Mouse (Mus musculus): Measurements from ENCODE around the gene Elp5. TPM values are rescaled to one million over a fixed set of nuclear protein-coding genes. Genes with fewer than 3 reads are reported as not detected.
"Not testable (repeated sequence)": the region's sequence is repeated elsewhere in the genome, so short reads cannot be mapped to it uniquely, and the experiment has no call there.

Gene Elp5
- total RNA-seq, 2 experiments from 2014 or later: 33.0 to 45.2 TPM

DNA sequence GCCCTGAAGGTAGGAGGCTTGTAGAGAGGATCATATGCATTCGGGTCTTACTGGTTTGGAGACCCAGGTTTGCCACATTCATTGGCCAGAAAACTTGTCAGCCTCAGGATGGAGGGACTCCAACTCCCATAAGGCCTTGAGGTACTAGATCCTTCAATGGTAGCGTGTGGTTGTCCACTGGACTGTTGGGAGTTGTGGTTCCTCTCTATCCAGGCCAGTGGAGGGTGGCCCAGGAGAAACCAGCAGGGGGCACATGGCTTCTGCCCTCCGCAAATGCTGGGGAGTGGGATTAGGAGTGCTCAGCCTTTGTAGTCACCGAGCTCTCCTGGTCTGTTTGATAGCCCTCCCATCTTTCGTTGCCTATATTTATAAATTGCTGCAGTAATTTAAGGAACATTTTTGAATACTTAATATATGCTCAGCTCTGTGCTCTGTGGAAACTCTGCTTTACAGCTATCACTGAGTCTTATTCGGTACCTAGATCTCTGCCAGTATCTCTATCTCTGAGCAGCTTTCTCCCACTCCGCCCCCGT lies 38.5 kb upstream of the Elp5 start:
- H3K4me3 ChIP-seq: peak overlapping the region; percentile 72
- peak; percentile 78 for TF ChIP-seq CTCF (IDR thresholded peaks at IDR 0.05)
- H3K27ac ChIP-seq: peak overlapping the region; percentile 86

DNA sequence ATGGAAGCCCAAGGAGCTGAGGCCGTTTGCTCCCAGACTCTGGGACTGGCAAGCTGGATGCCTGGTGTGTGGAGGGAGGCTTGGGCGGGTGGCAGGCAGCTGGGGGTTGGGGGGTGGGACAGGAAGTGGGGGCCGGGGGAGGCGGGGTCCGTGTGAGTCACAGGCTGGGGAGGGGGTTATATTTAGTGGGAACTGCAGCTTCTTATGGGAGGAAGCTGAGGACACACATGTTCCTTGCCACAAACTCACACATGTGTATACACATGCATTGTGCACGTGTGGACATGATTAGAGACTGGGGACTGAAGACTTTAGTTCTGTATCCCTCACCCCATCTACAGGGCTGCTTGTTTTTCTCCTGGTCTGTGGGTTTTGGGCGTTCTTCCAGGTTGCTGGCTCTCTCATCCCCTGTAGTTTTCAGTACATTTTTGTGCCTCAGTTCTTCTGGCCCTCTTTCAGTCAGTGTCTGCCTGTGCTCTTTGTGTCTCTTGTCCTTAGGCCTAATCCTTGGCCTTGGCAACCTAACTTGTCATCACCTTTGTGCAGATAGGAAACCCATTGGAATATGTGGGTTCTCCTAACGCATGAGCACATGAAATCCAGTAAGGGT lies 37.8 kb upstream of the Elp5 start:
- H3K27ac ChIP-seq: peak overlapping the region; percentile 79
- intact Hi-C loops (cut with DNase I): no loop called here
- TF ChIP-seq CTCF (IDR thresholded peaks at IDR 0.05): no peak
- peak overlapping the region; percentile 72; the same call in 1 of the 2 replicates for H3K4me3 ChIP-seq
- DNase-seq: no peak

More for the DNA sequence above, 38.5 kb upstream of the Elp5 start:
- DNase-seq: peak; percentile 83
- intact Hi-C loops (cut with DNase I): no loop called here

DNA sequence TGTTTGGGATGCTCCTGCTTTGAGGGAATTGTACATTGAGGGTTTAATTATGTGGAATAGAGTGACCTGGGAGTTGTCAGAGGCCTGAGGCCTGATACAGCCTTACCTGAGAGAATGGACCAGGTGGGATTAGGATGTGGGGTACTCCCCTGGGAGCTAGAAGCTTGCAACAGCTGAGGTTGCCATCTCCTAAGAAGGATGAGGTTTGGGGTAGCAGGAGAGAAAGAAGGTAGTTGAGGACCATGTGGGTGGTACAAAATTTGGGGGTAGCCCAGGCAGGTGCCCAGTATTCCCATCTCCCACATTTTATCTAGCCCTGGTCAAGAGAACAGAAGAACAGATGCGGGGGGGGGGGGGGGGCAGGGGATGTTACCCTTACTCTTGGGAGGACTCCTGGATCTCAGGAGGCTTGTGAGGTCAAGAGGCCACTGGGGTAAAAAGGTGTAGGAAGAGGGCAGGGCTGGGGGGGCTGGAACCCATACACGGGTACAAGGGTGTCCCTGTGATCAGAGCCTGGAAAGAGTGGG lies 37.2 kb upstream of the Elp5 start:
- peak overlapping the region; percentile 79 for H3K27ac ChIP-seq
- TF ChIP-seq CTCF (IDR thresholded peaks at IDR 0.05): no peak
- DNase-seq: no peak
- H3K4me3 ChIP-seq: peak overlapping the region; percentile 69
- intact Hi-C loops (cut with DNase I): no loop called here

DNA sequence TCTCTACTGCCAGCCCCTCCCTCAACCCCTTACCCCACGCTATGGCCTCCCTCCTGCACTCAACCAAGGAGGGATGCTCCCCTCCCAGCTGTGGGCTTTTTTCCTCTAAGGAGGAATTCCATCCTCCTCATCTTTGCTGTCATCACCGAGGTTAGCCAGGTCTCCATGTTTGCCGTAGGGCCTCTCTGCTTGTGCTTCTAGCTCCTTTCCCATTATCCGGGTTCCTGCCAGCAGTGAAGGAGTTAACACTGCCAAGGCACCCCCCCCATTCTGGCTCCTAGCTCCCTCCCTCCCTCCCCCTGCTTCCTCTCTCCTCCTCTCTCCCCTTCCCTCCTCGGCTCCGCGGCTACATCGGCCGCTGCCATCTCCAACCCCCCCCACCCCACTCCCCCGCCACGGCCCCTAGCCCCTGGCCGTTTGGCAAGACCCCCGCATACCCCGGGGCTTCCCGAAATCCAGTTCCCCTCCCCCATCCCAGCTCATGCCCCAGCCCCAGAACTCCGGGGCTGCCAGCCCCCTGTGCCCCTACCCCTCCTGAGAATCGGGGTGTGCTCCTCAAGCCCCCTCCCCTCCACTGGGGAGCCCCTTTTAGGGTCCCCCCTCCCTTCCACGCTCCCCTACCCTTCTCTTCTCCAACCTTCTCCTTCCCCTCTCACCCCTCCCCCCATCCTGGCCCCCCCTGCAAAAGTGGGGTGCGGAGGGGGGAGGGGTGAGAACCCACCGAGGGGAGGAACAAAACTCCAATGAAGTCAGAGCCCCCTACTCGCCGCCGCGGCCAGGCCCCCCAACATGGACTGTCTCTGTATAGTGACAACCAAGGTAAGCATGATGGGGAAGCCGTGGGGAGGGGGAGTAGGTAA lies 36.0 kb upstream of the Elp5 start:
- TF ChIP-seq CTCF (IDR thresholded peaks at IDR 0.05): no peak
- peak overlapping the region; percentile 69 for H3K4me3 ChIP-seq
- intact Hi-C loops (cut with DNase I): no loop called here
- peak; percentile 59 for DNase-seq
- peak overlapping the region; percentile 79 for H3K27ac ChIP-seq

DNA sequence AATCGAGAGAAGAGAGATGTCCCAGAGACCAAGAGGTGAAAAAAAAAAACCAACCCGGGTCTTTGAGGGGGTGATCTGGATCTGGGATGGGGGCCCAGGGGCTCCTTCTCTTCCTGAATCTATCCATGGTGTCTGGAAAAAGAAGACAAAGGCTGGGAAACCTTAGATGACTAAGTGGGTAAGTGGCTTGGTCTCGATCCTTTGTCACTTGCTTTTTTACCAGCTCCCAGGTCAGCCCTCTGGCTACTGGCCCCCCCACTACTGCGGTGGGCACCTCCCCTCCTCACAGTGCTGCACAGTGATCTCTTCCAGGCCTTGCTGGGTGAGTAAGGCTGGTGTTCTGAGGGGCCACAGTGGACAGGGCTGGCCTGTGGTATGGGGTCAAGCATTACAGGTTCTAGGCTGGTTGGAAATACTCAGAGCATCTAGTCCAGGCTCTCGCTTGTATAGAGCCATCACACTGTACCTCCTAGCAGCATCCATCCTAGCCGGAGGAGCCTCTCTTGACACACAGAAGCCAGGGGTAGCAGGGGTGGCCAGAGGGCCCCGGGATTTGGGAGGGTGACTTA lies 35.0 kb upstream of the Elp5 start:
- no peak overlapping the region for H3K4me3 ChIP-seq
- no peak for TF ChIP-seq CTCF (IDR thresholded peaks at IDR 0.05)
- intact Hi-C loops (cut with DNase I): no loop called here
- DNase-seq: no peak
- peak overlapping the region; percentile 79 for H3K27ac ChIP-seq

DNA sequence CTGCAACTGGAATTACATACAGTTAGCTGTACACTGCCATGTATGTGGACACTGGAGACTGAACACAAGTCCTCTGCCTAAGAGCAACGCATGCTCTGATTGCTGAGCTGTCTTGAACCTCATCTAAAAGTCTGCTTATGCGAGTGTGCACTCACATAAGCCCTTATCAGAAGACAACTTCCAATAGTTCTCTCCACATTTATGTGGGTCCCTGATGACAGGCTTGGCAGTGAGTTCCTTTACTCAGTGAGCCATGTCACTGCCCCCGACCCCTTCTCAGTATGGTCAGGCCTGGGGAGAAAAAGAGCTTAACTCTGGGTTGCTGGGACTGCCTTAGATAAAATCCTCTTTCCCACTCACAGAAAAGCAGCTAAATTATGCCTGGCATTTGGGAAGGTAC lies 34.4 kb upstream of the Elp5 start, which contains the start of gene Dlg4:
Gene Dlg4 (plus strand): TSS at position 274 of the 400 bp plus-strand sequence.
- no peak for TF ChIP-seq CTCF (IDR thresholded peaks at IDR 0.05)
- no peak for DNase-seq
- Histone ChIP-seq H3K4me3 (peak within 1 kb of the TSS; percentile 69), H3K27ac (peak within 1 kb of the TSS; percentile 79)
- intact Hi-C loops (cut with DNase I): no loop called here

DNA sequence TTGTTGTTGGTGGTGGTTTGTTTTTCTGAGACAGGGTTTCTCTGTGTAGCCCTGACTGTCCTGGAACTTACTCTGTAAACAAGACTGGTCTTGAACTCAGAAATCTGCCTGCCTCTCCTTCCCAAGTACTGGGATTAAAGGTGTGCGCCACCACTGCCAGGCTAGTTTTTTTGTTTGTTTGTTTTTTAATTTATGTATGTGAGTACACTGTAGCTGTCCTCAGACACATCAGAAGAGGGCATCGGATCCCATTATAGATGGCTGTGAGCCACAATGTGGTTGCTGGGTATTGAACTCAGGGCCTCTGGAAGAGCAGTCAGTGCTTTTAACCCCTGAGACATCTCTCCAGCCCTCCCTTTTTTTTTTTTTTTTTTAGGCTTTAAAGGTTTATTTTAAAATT lies 33.9 kb upstream of the Elp5 start:
- H3K27ac ChIP-seq; H3K4me3 ChIP-seq; intact Hi-C loops (cut with DNase I); DNase-seq: not testable (repeated sequence)

DNA sequence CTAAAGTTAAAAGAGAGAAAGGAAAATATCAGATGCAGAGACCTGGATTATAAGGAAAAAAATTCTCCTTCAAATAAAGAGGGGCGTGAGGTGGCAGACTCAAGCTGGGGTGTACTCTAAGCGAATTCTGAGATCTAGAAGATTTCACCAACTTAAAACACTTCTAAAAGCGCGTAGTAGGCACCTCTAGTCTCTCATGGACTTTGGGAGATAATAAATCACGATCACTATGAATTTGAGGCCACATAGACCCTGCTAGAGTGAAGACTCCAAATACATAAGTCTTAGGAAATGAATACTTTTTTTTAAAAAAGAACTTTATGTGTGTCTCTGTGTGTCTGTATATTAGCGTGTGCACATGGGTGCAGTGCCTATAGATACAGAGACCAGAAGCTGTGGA lies 33.4 kb upstream of the Elp5 start:
- no peak for TF ChIP-seq CTCF (IDR thresholded peaks at IDR 0.05)
- DNase-seq: no peak
- intact Hi-C loops (cut with DNase I): no loop called here
- peak overlapping the region; percentile 95 for H3K27ac ChIP-seq
- H3K4me3 ChIP-seq: peak overlapping the region; percentile 91

DNA sequence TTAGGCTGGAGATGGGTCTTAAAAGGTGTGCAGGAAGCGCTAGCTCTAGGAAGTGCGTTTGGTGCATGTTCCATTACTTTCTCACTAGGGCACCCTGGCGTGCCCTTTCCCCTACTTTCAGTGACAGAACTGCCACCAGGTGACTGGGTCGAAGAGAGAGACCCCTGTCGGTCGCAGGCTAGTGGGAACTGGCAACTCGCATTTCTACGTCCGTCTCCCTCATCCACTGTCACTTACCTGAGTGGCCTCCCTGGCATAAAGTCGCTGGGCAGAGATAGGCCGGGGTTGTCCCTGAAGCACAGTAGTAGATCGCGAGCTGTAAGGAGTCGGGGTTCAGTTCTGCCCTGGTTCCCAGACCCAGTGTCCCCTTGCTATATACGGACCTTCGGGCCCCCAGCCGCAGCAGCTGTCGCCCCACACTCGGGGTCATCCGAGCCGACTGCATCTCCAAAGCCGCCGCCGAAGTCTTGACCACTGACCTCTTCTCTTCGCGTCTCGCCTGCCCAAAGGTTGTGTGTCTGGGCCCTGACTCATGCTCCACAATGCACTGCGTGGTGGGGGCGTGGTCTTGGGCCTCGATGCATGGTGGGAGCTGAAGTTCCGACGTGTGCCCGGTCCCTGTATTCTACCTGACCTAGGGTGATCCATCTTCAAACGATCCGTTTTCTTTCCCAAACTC lies 32.7 kb upstream of the Elp5 start, which contains the start of gene Acadvl:
Gene Acadvl (minus strand): TSS at position 532 of the 679 bp plus-strand sequence.
- intact Hi-C loops (cut with DNase I): no loop called here

DNA sequence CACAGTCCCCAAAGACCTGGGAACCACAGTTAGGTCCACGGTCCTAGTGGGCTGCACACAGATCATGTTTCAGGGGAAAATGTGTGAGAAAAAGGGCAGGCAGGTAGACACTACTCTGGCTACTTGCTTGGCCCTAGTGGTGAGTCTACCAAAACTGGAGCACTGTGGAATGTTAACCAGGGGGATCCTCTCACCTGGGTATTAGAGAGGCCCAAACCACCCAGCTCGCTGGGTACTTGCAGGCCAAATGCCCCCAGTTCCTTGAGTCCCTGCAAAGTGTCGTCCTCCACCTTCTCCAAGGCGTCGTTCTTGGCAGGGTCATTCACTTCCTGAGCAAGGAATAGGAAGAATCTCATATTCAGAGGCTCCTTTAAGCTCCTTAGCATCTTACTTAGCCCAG lies 31.7 kb upstream of the Elp5 start:
- TF ChIP-seq CTCF (IDR thresholded peaks at IDR 0.05): no peak
- intact Hi-C loops (cut with DNase I): no loop called here
- Histone ChIP-seq H3K4me3 (peak overlapping the region; percentile 91), H3K27ac (peak overlapping the region; percentile 95)
- no peak for DNase-seq

More for the DNA sequence above, 32.7 kb upstream of the Elp5 start, which contains the start of gene Acadvl:
- Histone ChIP-seq H3K27ac (peak within 1 kb of the TSS; percentile 95), H3K4me3 (peak within 1 kb of the TSS; percentile 91)
- peak; percentile 95 for DNase-seq
- TF ChIP-seq CTCF (IDR thresholded peaks at IDR 0.05): peak; percentile 49

- no peak for DNase-seq
- Histone ChIP-seq H3K27ac (no peak overlapping the region), H3K4me3 (no peak overlapping the region)
- intact Hi-C loops (cut with DNase I): no loop called here
- TF ChIP-seq CTCF (IDR thresholded peaks at IDR 0.05): no peak
Measured at GRCm38 (mm10) chr11:70013408-70013807, 31.1 kb upstream of the Elp5 start.

DNA sequence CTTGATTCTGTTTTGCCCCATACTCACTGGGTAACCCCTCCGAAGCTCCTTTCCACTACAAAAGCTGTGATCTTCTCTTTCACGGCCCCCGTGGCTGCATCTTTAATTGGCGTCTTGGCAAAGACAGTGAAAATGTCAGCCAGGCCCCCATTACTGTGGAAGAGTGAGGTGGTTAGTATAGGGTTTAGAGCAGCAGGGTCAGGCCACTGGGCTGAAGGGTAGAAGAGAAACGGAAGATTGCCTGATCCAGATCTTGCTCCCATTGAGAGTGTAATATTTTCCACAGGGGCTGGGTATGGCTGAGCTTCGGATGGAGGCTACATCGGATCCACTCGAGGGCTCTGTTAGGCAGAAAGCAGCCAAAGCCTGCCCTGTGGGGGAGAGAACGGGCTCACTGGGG lies 30.6 kb upstream of the Elp5 start:
- TF ChIP-seq CTCF (IDR thresholded peaks at IDR 0.05): no peak
- Histone ChIP-seq H3K27ac (no peak overlapping the region), H3K4me3 (no peak overlapping the region)
- DNase-seq: no peak
- intact Hi-C loops (cut with DNase I): no loop called here

Measured in gastrocnemius, adult 2 months (tissue).